Mouse (Mus musculus): Measurements from ENCODE around the gene Ppt2.

DNA sequence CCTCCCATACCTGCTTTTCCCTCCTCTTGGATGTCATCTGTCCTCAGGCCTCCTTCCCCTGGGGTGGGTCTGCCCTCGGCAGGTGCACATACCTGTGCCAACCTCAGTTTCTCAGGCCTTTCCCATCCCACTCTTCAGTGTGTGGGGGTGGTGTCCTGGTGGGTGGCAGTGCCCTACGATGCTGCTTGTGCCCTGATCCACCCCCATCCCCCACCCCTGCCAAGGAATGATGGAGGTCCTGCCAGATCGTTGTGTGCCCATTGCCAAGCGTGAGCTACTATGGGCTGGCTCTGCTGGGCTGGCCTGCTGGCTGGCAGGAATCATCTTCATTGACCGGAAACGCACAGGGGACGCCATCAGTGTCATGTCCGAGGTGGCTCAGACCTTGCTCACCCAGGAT is 17.3 kb downstream of the Ppt2 start:
- TF ChIP-seq CTCF (IDR thresholded peaks at IDR 0.05; ENCODE audit: low read depth, low read length): no peak
- no peak for TF ChIP-seq GATA1 (IDR thresholded peaks at IDR 0.05; ENCODE audit: borderline replicate concordance, low read length)
